Mouse (Mus musculus) layer of hippocampus, adult 2 months (tissue): ENCODE measurements at regions not wholly inside any gene's neighbourhood (a gene's known extent, or its start where the extent isn't known, plus 50 kb on each side); places are given as distances from the start of the nearest gene placed in this dataset.

Source experiments
- DNase-seq, 2 experiments: peaks; one replicate each; pipeline ENCODE4 v3.0.0; 2022; ENCODE audit warnings: low spot score in 2 of 2
- H3K27ac ChIP-seq: fragments of 200-600 bp; 2 replicates; pipeline ENCODE4 v1.8.1; 2022
- H3K4me3 ChIP-seq: fragments of 200-600 bp; 2 replicates; pipeline ENCODE4 v1.8.1; 2022; ENCODE audit warnings: mild to moderate bottlenecking
- CTCF ChIP-seq: fragments of 200-600 bp; conservative IDR thresholded peaks from 2 replicates; pipeline ENCODE4 v1.8.1; 2022; ENCODE audit warnings: antibody characterized with exemption, mild to moderate bottlenecking, moderate library complexity

- no peak overlapping the region for H3K27ac ChIP-seq
- no peak for DNase-seq
- no peak overlapping the region for H3K4me3 ChIP-seq
- no peak for TF ChIP-seq CTCF
These were observed 76.6 kb upstream of the Tut7 start for GRCm38 (mm10) chr13:59899521-59899920.

GRCm38 (mm10) chr13:59895754-59896153 is 72.8 kb upstream of the Tut7 start:
- Histone ChIP-seq H3K27ac (no peak overlapping the region), H3K4me3 (no peak overlapping the region)

GRCm38 (mm10) chr13:59894094-59894493 is 71.1 kb upstream of the Tut7 start:
- no peak overlapping the region for H3K27ac ChIP-seq
- no peak for TF ChIP-seq CTCF
- DNase-seq, result no peak
- H3K4me3 ChIP-seq, result no peak overlapping the region

More at GRCm38 (mm10) chr13:59895754-59896153, 72.8 kb upstream of the Tut7 start:
- no peak for TF ChIP-seq CTCF
- no peak for DNase-seq

GRCm38 (mm10) chr13:59892961-59893360 is 70.0 kb upstream of the Tut7 start:
- TF ChIP-seq CTCF, result no peak
- DNase-seq, result no peak
- no peak overlapping the region for H3K27ac ChIP-seq
- H3K4me3 ChIP-seq, result no peak overlapping the region

GRCm38 (mm10) chr13:59892340-59892739 is 69.4 kb upstream of the Tut7 start:
- Histone ChIP-seq H3K4me3 (no peak overlapping the region), H3K27ac (no peak overlapping the region)
- TF ChIP-seq CTCF, result no peak
- DNase-seq, result no peak

- no peak overlapping the region for H3K4me3 ChIP-seq
- DNase-seq, result no peak
- H3K27ac ChIP-seq, result no peak overlapping the region
- TF ChIP-seq CTCF, result no peak
These were observed 68.8 kb upstream of the Tut7 start for GRCm38 (mm10) chr13:59891737-59892136.

- TF ChIP-seq CTCF, result peak; percentile 83
- H3K4me3 ChIP-seq, result no peak overlapping the region
- DNase-seq, result peak; percentile 39 to 58
- no peak overlapping the region for H3K27ac ChIP-seq
These were observed 66.6 kb upstream of the Tut7 start for GRCm38 (mm10) chr13:59889468-59890117.

- H3K4me3 ChIP-seq, result no peak overlapping the region
- no peak overlapping the region for H3K27ac ChIP-seq
- no peak for TF ChIP-seq CTCF
- DNase-seq, result no peak
These were observed 65.4 kb upstream of the Tut7 start for GRCm38 (mm10) chr13:59888038-59889016.

GRCm38 (mm10) chr13:59887306-59887705 is 64.4 kb upstream of the Tut7 start:
- no peak for DNase-seq
- H3K27ac ChIP-seq, result no peak overlapping the region

GRCm38 (mm10) chr13:59886572-59886971 is 63.6 kb upstream of the Tut7 start:
- no peak for DNase-seq
- TF ChIP-seq CTCF, result peak; percentile 49
- Histone ChIP-seq H3K27ac (no peak overlapping the region), H3K4me3 (no peak overlapping the region)

More at GRCm38 (mm10) chr13:59887306-59887705, 64.4 kb upstream of the Tut7 start:
- no peak overlapping the region for H3K4me3 ChIP-seq
- TF ChIP-seq CTCF, result no peak

- TF ChIP-seq CTCF, result no peak
- Histone ChIP-seq H3K4me3 (peak overlapping the region; percentile 46), H3K27ac (no peak overlapping the region)
These were observed 59.2 kb upstream of the Tut7 start for GRCm38 (mm10) chr13:59881989-59882784.

GRCm38 (mm10) chr13:59880055-59880454 is 57.1 kb upstream of the Tut7 start:
- TF ChIP-seq CTCF, result no peak
- H3K27ac ChIP-seq, result no peak overlapping the region
- H3K4me3 ChIP-seq, result no peak overlapping the region
- DNase-seq, result no peak

More at GRCm38 (mm10) chr13:59881989-59882784, 59.2 kb upstream of the Tut7 start:
- no peak for DNase-seq

- no peak overlapping the region for H3K27ac ChIP-seq
- TF ChIP-seq CTCF, result no peak
- H3K4me3 ChIP-seq, result no peak overlapping the region
- DNase-seq, result no peak
These were observed 52.7 kb upstream of the Tut7 start for GRCm38 (mm10) chr13:59875637-59876036.
